Mouse (Mus musculus) midbrain, postnatal 0 days (tissue): ENCODE measurements at regions not wholly inside any gene's neighbourhood (a gene's known extent, or its start where the extent isn't known, plus 50 kb on each side); places are given as distances from the start of the nearest gene placed in this dataset.

Source experiments
- ATAC-seq: fragments of 200-750 bp; cut with Nextera tagmentation; 2 replicates; pipeline ENCODE4 v1.8.0; 2017; ENCODE audit warnings: moderate number of reproducible peaks, mild to moderate bottlenecking, moderate TSS enrichment, moderate library complexity; ENCODE audit not compliant: low FRiP score
- DNase-seq: peaks from one replicate; pipeline ENCODE4 v3.0.0-alpha.2; 2015; ENCODE audit warnings: low spot score
- H3K27ac ChIP-seq: fragments of 300-500 bp; sonication (generic); 2 replicates; pipeline ENCODE4 v1.5.1; 2014; ENCODE audit warnings: low read depth, mild to moderate bottlenecking, low read length, mixed read lengths
- H3K27me3 ChIP-seq: fragments of 300-500 bp; sonication (generic); 2 replicates; pipeline ENCODE4 v1.6.1; 2014; ENCODE audit warnings: low read length, control low read depth, mixed read lengths; ENCODE audit not compliant: insufficient read depth
- H3K36me3 ChIP-seq: fragments of 300-500 bp; sonication (generic); 2 replicates; pipeline ENCODE4 v1.6.1; 2014; ENCODE audit warnings: low read length, control low read depth, mixed read lengths; ENCODE audit not compliant: insufficient read depth
- H3K4me1 ChIP-seq: fragments of 300-500 bp; sonication (generic); 2 replicates; pipeline ENCODE4 v1.6.1; 2014; ENCODE audit warnings: mild to moderate bottlenecking, control low read depth, antibody characterized with exemption, low read length, mixed read lengths; ENCODE audit not compliant: insufficient read depth
- H3K4me2 ChIP-seq: fragments of 300-500 bp; sonication (generic); 2 replicates; pipeline ENCODE4 v1.6.1; 2014; ENCODE audit warnings: low read depth, mild to moderate bottlenecking, low read length, mixed read lengths; ENCODE audit not compliant: poor library complexity, severe bottlenecking
- H3K4me3 ChIP-seq: fragments of 300-500 bp; sonication (generic); 2 replicates; pipeline ENCODE4 v1.5.1; 2014; ENCODE audit warnings: low read depth, mild to moderate bottlenecking, low read length, moderate library complexity
- H3K9ac ChIP-seq: fragments of 300-500 bp; sonication (generic); replicated peaks from 2 replicates; pipeline ENCODE4 v1.6.1; 2014; ENCODE audit warnings: mild to moderate bottlenecking, low read length, moderate library complexity, mixed read lengths; ENCODE audit not compliant: poor library complexity, severe bottlenecking
- H3K9me3 ChIP-seq: fragments of 300-500 bp; sonication (generic); 2 replicates; pipeline ENCODE4 v1.6.1; 2016; ENCODE audit warnings: low read length, control low read depth
- CTCF ChIP-seq: IDR thresholded peaks from 2 replicates; pipeline ENCODE4 v1.5.1; 2016; ENCODE audit warnings: antibody characterized with exemption, mild to moderate bottlenecking
- WGBS: fragments of 180-500 bp; shearing (Covaris S2); extraction: QIAGEN DNeasy Blood & Tissue Kit; methylation state at CpG from one replicate; pipeline ENCODE4 v1.1.7; 2014; 5-methylcytosine and 5-hydroxymethylcytosine counted together

- Histone ChIP-seq H3K36me3 (no peaks in the 10 kb centered on the region), H3K4me1 (no peaks in the 10 kb centered on the region), H3K27me3 (no peaks in the 10 kb centered on the region), H3K4me2 (no peak overlapping the region), H3K9me3 (no peaks in the 10 kb centered on the region), H3K9ac (no peak overlapping the region), H3K4me3 (no peak overlapping the region), H3K27ac (no peak overlapping the region)
- DNase-seq, result no peak
- WGBS, result 82% methylated on average over 3 of the region's 3 CpGs
- ATAC-seq, result no peak
- TF ChIP-seq CTCF, result no peak
Measured at GRCm38 (mm10) chr1:164678303-164678702, 118.1 kb upstream of the Dpt start.

GRCm38 (mm10) chr1:164652244-164652643 lies 144.2 kb upstream of the Dpt start:
- no peak overlapping the region for H3K9ac ChIP-seq
- H3K4me3 ChIP-seq, result no peak overlapping the region
- no peaks in the 10 kb centered on the region for H3K36me3 ChIP-seq
- H3K27me3 ChIP-seq, result no peaks in the 10 kb centered on the region
- H3K27ac ChIP-seq, result no peak overlapping the region
- no peak for TF ChIP-seq CTCF
- no peak overlapping the region for H3K4me2 ChIP-seq
- no peaks in the 10 kb centered on the region for H3K9me3 ChIP-seq
- H3K4me1 ChIP-seq, result no peaks in the 10 kb centered on the region
- ATAC-seq (no peak), DNase-seq (no peak)
- WGBS, result 91% methylated on average over 1 of the region's 1 CpGs

- Histone ChIP-seq H3K4me1 (no peaks in the 10 kb centered on the region), H3K36me3 (no peaks in the 10 kb centered on the region), H3K27ac (no peak overlapping the region), H3K4me2 (no peak overlapping the region), H3K4me3 (no peak overlapping the region), H3K9me3 (no peaks in the 10 kb centered on the region), H3K9ac (no peak overlapping the region), H3K27me3 (no peaks in the 10 kb centered on the region)
- DNase-seq (no peak), ATAC-seq (no peak)
- WGBS, result 86% methylated on average over 7 of the region's 7 CpGs
- no peak for TF ChIP-seq CTCF
Measured at GRCm38 (mm10) chr1:164637901-164638462, 158.5 kb upstream of the Dpt start.

GRCm38 (mm10) chr1:164631679-164632078 lies 164.8 kb upstream of the Dpt start:
- Histone ChIP-seq H3K9ac (no peak overlapping the region), H3K27me3 (no peaks in the 10 kb centered on the region), H3K4me1 (no peaks in the 10 kb centered on the region), H3K36me3 (no peaks in the 10 kb centered on the region), H3K27ac (no peak overlapping the region), H3K4me2 (no peak overlapping the region), H3K4me3 (no peak overlapping the region), H3K9me3 (no peaks in the 10 kb centered on the region)
- ATAC-seq (no peak), DNase-seq (no peak)
- 82% methylated on average over 6 of the region's 6 CpGs for WGBS
- TF ChIP-seq CTCF, result no peak

GRCm38 (mm10) chr1:164628840-164629239 lies 167.6 kb upstream of the Dpt start:
- ATAC-seq, result no peak

DNA sequence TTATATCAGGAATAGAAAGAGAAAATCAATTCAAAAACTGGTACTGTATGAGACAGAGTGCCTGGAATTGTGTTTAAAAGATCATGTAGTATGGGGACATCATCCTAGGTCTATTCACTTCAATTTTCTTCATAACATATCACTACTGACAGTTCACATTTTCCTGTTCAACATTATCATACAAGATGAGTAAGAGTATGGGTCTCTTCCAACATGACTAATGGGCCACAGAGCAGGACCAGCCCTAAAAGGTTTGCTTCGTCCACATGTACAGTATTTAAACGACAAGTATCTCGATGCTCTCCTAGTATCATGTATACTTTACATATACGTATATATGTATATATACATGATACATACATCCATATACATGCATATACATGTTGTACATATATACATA lies 164.8 kb upstream of the Atp1b1 start:
- TF ChIP-seq CTCF, result no peak
- Histone ChIP-seq H3K36me3 (no peaks in the 10 kb centered on the region), H3K9me3 (no peaks in the 10 kb centered on the region), H3K4me1 (no peaks in the 10 kb centered on the region), H3K9ac (no peak overlapping the region), H3K4me2 (no peak overlapping the region), H3K27ac (no peak overlapping the region), H3K27me3 (no peaks in the 10 kb centered on the region), H3K4me3 (no peak overlapping the region)
- ATAC-seq, result no peak
- 95% methylated on average over 4 of the region's 4 CpGs for WGBS
- no peak for DNase-seq

More at GRCm38 (mm10) chr1:164628840-164629239, 167.6 kb upstream of the Dpt start:
- Histone ChIP-seq H3K9me3 (no peaks in the 10 kb centered on the region), H3K36me3 (no peaks in the 10 kb centered on the region), H3K27ac (no peak overlapping the region), H3K4me2 (no peak overlapping the region), H3K4me1 (no peaks in the 10 kb centered on the region), H3K9ac (no peak overlapping the region), H3K27me3 (no peaks in the 10 kb centered on the region), H3K4me3 (no peak overlapping the region)
- TF ChIP-seq CTCF, result no peak
- no peak for DNase-seq
- 88% methylated on average over 8 of the region's 8 CpGs for WGBS
